Mouse (Mus musculus) B cell, adult 62 days (primary cell): Measurements from ENCODE around the gene Atg7. TPM values are rescaled to one million over a fixed set of nuclear protein-coding genes. Genes with fewer than 3 reads are reported as not detected.

Experiments
- total RNA-seq: library from RNA; stranded (reverse); gene quantifications from 4 replicates; pipeline ENCODE4 v1.2.4, GENCODE M21; 2023

The Atg7 gene
- 26.3 to 32.4 TPM (median 28.5 TPM) in 4 replicates for total RNA-seq

GRCm38 (mm10) chr6:114642601-114643528 lies at the start of gene Atg7:
Gene Atg7 (plus strand): TSS chr6:114643097.

Other genes starting within 250 kb of the Atg7 start
- gene Hrh1, start 245.2 kb upstream of the Atg7 start, total RNA-seq, result 0.20 TPM in 1 of 4 replicates, not detected in the others